Mouse (Mus musculus): ENCODE measurements around the gene Wdr47. TPM values are rescaled to one million over a fixed set of nuclear protein-coding genes. Genes with fewer than 3 reads are reported as not detected.

The Wdr47 gene
- polyA plus RNA-seq, 1 experiment from 2014 or later = 1.9 TPM

- Histone ChIP-seq H3K4me3 (ENCODE audit: low read depth, low read length) (no peak overlapping the region), H3K27me3 (ENCODE audit: control insufficient read depth, insufficient read depth, low read depth, low read length) (no peaks in the 10 kb centered on the region), H3K9ac (ENCODE audit: low read depth, low read length) (no peak overlapping the region), H3K4me1 (ENCODE audit: control insufficient read depth, low read depth, low read length) (no peaks in the 10 kb centered on the region), H3K4me2 (ENCODE audit: low read depth, low read length) (no peak overlapping the region), H3K36me3 (ENCODE audit: control insufficient read depth, insufficient read depth) (peaks cover 24% of the 10 kb centered on the region), H3K27ac (ENCODE audit: low read length) (no peak overlapping the region), H3K9me3 (replicated peaks; ENCODE audit: control insufficient read depth, low read length) (no peaks in the 10 kb centered on the region)
- WGBS (ENCODE audit: insufficient replicate concordance) = 87% methylated on average over 6 of the region's 6 CpGs
- no peak for ATAC-seq (ENCODE audit: low read depth)
Measured at GRCm38 (mm10) chr3:108689015-108689441, 97.9 kb downstream of the Wdr47 start.

DNA sequence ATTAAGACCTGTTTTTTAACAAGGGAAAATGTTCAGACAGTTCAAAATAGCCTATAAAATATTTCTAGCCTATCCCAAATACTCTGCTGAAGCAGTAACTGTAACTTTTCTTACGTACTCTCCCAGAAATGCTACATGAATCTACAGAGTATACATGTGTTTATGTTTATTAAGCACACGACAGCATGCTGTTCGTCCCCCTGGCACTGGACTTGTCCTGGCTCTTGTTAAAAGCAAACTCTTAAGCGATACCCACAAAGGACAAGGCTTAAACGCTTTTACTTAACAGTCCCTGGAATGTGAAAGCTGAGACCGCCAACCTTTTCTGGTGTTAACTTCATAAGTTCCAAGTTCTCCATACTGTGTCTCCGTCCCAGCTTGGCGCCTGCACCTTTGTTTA lies 98.4 kb downstream of the Wdr47 start:
- H3K4me1 ChIP-seq (ENCODE audit: control insufficient read depth, low read depth, low read length) = no peaks in the 10 kb centered on the region
- no peak overlapping the region for H3K9ac ChIP-seq (ENCODE audit: low read depth, low read length)
- H3K36me3 ChIP-seq (ENCODE audit: control insufficient read depth, insufficient read depth) = peaks cover 28% of the 10 kb centered on the region
- WGBS (ENCODE audit: insufficient replicate concordance) = 91% methylated on average over 8 of the region's 8 CpGs
- ATAC-seq (ENCODE audit: low read depth) = no peak
- no peak overlapping the region for H3K27ac ChIP-seq (ENCODE audit: low read length)
- H3K4me3 ChIP-seq (ENCODE audit: low read depth, low read length) = no peak overlapping the region
- no peak overlapping the region for H3K4me2 ChIP-seq (ENCODE audit: low read depth, low read length)
- H3K27me3 ChIP-seq (ENCODE audit: control insufficient read depth, insufficient read depth, low read depth, low read length) = no peaks in the 10 kb centered on the region
- no peaks in the 10 kb centered on the region for H3K9me3 ChIP-seq (replicated peaks; ENCODE audit: control insufficient read depth, low read length)

GRCm38 (mm10) chr3:108689979-108690378 lies 98.9 kb downstream of the Wdr47 start:
- Histone ChIP-seq H3K4me1 (ENCODE audit: control insufficient read depth, low read depth, low read length) (no peaks in the 10 kb centered on the region), H3K9ac (ENCODE audit: low read depth, low read length) (no peak overlapping the region), H3K4me2 (ENCODE audit: low read depth, low read length) (no peak overlapping the region), H3K27me3 (ENCODE audit: control insufficient read depth, insufficient read depth, low read depth, low read length) (no peaks in the 10 kb centered on the region), H3K4me3 (ENCODE audit: low read depth, low read length) (no peak overlapping the region), H3K27ac (ENCODE audit: low read length) (no peak overlapping the region), H3K36me3 (ENCODE audit: control insufficient read depth, insufficient read depth) (peaks cover 32% of the 10 kb centered on the region), H3K9me3 (replicated peaks; ENCODE audit: control insufficient read depth, low read length) (no peaks in the 10 kb centered on the region)
- ATAC-seq (ENCODE audit: low read depth) = no peak
- 80% methylated on average over 4 of the region's 4 CpGs for WGBS (ENCODE audit: insufficient replicate concordance)

GRCm38 (mm10) chr3:108694321-108694720 lies 103.2 kb downstream of the Wdr47 start:
- WGBS (ENCODE audit: insufficient replicate concordance) = 87% methylated on average over 9 of the region's 9 CpGs
- peaks cover 46% of the 10 kb centered on the region for H3K36me3 ChIP-seq (ENCODE audit: control insufficient read depth, insufficient read depth)

More at GRCm38 (mm10) chr3:108694321-108694720, 103.2 kb downstream of the Wdr47 start:
- no peak overlapping the region for H3K27ac ChIP-seq (ENCODE audit: low read length)
- no peaks in the 10 kb centered on the region for H3K27me3 ChIP-seq (ENCODE audit: control insufficient read depth, insufficient read depth, low read depth, low read length)
- H3K4me1 ChIP-seq (ENCODE audit: control insufficient read depth, low read depth, low read length) = no peaks in the 10 kb centered on the region
- no peak overlapping the region for H3K4me2 ChIP-seq (ENCODE audit: low read depth, low read length)
- ATAC-seq (ENCODE audit: low read depth) = no peak
- H3K9ac ChIP-seq (ENCODE audit: low read depth, low read length) = no peak overlapping the region
- H3K4me3 ChIP-seq (ENCODE audit: low read depth, low read length) = no peak overlapping the region
- H3K9me3 ChIP-seq (replicated peaks; ENCODE audit: control insufficient read depth, low read length) = no peaks in the 10 kb centered on the region

Small RNA genes within 50 kb of the gene (microRNA-seq; reads per million reads assigned to microRNA genes)
- gene Gm22860 = not detected

Other genes with a start within 250 kb of the Wdr47 start
- 0.71 and 1.0 TPM in 2 replicates for gene Mybphl, start 226.4 kb upstream of the Wdr47 start, polyA plus RNA-seq (2015; fragmentation: Nextera tagmentation; extraction: Ambion mirVana)
- 12.0 and 12.1 TPM in 2 replicates for gene Psrc1, start 207.4 kb upstream of the Wdr47 start, polyA plus RNA-seq (2015; fragmentation: Nextera tagmentation; extraction: Ambion mirVana)
- 0.08 and 0.30 TPM in 2 replicates for gene Celsr2, start 175.7 kb upstream of the Wdr47 start, polyA plus RNA-seq (2015; fragmentation: Nextera tagmentation; extraction: Ambion mirVana)
- 72.6 and 76.8 TPM in 2 replicates for gene Sars, start 146.1 kb upstream of the Wdr47 start, polyA plus RNA-seq (2015; fragmentation: Nextera tagmentation; extraction: Ambion mirVana)
- gene 1700013F07Rik, start 57.1 kb upstream of the Wdr47 start, polyA plus RNA-seq (2015; fragmentation: Nextera tagmentation; extraction: Ambion mirVana) = not detected in 2 replicates
- gene 5330417C22Rik, start 54.7 kb upstream of the Wdr47 start, polyA plus RNA-seq (2015; fragmentation: Nextera tagmentation; extraction: Ambion mirVana) = 0.21 and 0.63 TPM in 2 replicates
- gene Tmem167b, start 28.8 kb upstream of the Wdr47 start, polyA plus RNA-seq (2015; fragmentation: Nextera tagmentation; extraction: Ambion mirVana) = 16.1 and 16.8 TPM in 2 replicates
- 8.9 and 10.3 TPM in 2 replicates for gene Taf13, start 19.6 kb upstream of the Wdr47 start, polyA plus RNA-seq (2015; fragmentation: Nextera tagmentation; extraction: Ambion mirVana)
- gene Clcc1, start 62.6 kb downstream of the Wdr47 start, polyA plus RNA-seq (2015; fragmentation: Nextera tagmentation; extraction: Ambion mirVana) = 37.8 and 37.9 TPM in 2 replicates
- gene Gpsm2, start 131.0 kb downstream of the Wdr47 start, polyA plus RNA-seq (2015; fragmentation: Nextera tagmentation; extraction: Ambion mirVana) = 42.2 and 44.3 TPM in 2 replicates
- 0.51 and 0.75 TPM in 2 replicates for gene Aknad1, start 148.4 kb downstream of the Wdr47 start, polyA plus RNA-seq (2015; fragmentation: Nextera tagmentation; extraction: Ambion mirVana)
- 17.6 and 22.3 TPM in 2 replicates for gene Stxbp3, start 249.2 kb downstream of the Wdr47 start, polyA plus RNA-seq (2015; fragmentation: Nextera tagmentation; extraction: Ambion mirVana)